Mouse (Mus musculus): ENCODE data around the gene Wfs1.
A peak's percentile ranks its signal among the peaks of the same experiment; 100 is the strongest.

Gene Wfs1

DNA sequence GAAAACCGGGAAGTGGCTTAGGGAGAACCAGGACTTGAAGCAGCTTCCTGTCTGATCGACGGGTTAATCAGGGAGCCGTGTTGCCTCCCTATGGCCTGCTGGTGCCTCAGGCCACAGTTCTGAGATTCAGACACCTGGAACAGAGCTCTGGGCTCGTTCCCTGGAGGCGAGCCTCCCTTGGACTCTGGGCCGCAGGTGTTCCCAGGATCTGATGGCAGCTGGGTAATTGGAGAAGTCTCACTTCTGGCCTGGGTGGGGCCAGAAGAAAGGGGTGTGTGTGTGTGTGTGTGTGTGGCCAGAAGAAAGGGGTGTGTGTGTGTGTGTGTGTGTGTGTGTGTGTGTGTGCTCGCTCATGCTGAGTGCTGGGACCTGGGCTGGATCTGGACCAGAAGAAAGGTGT, 55.6 kb downstream of the Wfs1 start:
- DNase-seq (ENCODE audit: low read depth) = no peak

DNA sequence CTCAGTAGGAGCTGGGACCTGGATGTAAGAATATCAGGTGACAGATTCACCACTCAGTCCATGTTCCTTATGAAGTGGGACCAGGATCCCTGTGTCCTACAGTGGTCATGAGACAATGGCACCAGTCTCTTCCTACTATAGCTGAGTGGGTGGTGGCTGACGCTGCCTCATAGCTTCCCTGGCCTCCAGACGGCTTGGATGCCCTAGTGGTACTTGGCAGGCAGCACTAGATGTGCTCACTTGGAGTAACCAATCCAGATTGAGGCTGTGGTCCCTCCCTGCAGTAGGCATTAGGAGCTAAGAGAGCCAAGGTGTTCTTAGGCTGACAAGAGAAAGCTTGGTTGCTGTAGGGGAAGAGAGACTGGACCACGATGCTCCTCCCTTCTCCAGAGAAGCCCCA, 59.6 kb downstream of the Wfs1 start:
- no peak for DNase-seq (ENCODE audit: low read depth)

DNA sequence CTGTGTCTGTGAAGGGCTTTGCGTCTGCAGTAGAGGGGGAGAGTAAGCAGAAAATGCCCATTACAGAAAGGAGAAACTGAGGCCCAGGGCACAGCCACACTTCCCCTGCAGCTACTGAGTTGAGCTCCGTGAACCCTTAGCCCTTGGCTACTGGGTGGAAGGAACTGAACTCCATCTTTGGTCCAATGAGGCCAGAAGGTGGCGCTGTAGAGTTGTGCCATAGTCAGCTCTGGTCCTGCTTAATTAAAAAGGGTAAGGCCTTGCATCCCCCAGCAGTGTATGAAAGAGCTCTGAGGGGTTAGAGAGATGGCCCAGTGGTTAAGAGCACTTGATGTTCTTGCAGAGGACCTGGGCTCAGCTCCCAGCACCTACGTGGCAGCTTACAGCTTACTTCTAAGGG, 60.3 kb downstream of the Wfs1 start:
- peak; percentile 39 for DNase-seq (ENCODE audit: low read depth)

DNA sequence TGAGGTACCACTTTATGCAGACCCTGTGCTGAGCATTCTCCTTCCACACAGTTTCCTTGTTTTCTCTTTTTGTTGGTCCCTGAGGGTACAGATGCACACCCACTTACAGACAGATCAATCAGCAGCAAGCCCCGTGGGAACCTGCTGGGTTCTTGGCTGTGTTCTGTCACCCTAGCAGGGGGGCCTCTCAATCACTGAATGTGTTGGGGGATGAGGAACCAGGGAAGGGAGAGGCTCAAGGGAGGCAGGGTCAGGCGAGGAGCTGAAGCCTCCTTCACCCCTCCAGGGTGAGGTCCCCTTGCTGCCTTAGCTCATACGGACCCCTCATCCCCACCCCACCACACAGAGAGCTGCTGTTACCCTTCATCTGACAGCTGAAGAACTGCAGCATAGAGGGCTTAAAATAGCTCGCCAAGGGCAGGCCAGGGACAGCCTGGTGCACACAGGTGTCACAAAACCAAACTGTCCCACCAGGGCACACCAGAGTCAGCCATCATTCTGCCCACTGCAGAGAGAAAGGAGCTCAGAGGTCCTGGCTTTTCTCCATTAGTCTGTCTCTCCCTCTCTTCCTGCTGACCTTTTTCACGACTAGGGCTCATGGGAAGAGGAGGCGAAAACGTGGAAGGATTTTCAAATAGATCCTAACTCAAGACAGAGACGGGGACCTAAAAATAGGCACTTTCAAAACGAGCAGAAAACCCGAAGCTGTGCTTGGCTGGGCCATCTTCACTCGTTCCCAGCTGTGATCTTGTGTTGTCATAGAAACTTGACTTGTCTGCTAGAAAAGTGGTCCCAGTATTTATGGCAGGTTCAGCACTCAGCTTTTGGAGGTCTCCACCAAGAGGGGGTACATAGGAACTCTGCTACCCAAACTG, 64.9 kb downstream of the Wfs1 start:
- DNase-seq (ENCODE audit: low read depth) = no peak

DNA sequence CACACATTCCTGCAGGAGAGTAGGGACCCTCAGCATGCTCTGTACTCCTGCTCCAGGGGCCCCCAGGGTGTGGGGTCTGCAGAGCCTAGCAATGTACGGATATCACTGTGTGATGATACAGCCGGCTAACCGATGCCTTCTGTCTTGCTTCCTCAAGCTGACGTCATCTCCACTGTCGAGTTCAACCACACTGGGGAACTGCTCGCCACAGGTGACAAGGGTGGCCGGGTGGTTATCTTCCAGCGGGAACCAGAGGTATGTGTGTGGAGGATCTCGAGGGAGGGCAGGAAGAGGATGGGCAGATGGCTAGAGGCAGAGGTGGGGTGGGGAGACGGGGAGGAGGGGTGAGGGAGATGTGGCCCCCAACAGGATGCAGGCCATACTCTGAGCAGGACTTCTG, 66.2 kb downstream of the Wfs1 start:
- peak; percentile 56 for DNase-seq (ENCODE audit: low read depth)

DNA sequence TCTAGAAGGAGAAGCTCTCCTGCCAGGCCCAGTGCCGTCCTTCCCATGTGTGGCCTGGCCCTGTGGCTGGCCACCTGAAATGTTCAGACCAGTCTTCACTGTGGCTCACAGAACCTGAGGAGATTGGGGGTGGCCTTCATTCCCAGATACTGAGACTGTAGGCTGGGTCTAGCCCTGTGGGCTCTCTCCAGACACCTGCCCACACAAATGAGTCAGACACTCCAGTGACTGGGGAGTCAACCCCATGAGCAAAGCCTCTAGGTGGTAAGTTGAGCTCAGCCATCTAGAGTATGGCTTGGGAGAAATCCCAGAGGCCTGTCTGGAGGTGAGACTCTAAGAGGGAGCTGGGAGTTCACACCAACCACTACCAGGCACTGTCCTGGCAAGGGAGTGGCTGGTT, 67.1 kb downstream of the Wfs1 start:
- DNase-seq (ENCODE audit: low read depth) = no peak

DNA sequence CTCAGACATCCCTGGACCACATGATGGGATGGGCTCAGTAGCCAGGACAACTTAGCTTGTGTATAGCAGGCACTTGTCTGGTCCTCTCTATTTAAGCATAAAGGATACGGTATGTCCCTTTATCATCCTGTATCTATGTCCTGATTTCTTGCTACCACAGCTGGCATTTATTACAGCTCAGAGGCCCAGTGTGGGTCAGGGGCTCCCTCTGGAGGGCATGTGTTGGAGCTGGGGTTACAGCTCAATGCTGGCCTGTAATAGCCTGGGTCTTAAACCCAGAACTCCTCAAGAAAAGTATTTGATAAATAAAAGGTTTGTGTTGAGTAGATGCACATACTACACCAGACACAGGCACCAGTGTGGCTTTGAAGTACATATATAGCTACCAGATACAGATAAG, 68.9 kb downstream of the Wfs1 start:
- DNase-seq (ENCODE audit: low read depth) = peak; percentile 16

DNA sequence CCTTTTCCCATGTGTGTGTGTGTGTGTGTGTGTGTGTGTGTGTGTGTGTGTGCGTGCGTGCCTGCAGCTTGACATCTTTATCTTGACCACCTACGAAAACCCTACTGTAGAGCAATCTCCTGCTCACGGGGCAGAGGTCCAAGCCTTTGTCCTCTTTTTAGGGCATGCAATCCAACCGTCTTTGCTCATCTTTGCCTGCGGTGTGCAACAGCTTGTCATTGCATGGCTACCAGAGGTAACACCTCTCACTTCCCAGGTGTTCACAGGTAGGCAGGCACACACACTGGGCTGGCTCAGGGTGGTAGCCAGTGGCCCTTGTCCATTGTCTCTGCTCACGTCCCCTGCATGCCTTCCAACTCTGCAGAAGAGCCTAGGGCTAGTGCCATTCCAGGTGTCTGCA, 71.0 kb downstream of the Wfs1 start:
- no peak for DNase-seq (ENCODE audit: low read depth)

DNA sequence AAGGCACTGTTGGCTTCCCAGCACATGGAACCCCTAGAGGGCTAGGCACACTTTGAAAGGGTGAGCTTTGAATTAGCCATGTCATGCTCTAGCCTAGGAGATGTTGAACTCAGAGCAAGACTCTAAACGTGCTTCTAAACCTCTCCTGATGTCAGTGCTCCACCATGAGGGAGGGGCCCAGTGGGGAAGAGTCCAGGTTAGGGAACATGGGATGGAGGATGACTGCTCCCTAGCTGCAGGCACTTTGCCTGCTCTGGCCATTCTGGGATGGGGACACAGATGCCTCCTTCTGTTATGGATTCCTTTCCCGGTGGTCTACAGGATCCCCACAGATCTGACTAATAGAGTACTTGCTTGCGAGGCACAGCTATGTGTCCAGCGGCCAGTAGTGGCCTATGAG, 71.8 kb downstream of the Wfs1 start:
- no peak for DNase-seq (ENCODE audit: low read depth)

DNA sequence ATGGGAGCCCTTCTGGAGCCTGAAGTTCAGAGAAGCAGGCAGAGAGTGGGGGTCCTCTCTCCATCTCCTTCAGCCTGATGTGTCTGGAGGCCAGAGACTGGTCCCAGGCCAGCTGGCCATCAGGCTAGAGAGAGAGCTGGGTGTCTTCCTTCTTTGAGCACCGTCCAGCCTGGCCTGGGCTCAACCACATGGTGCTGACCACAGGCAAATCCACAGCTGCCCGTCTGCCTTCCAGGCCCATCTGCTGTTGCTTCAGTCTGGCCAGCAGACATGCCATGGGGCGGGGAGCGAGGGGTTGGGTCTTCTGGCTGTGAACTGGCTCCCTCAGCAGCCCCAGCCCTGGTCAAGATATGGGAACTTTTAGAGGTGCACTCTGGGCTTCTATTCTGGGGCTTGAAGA, 72.4 kb downstream of the Wfs1 start:
- DNase-seq (ENCODE audit: low read depth) = no peak

Measured in 416B (cell line).